Mouse (Mus musculus) heart, adult 2 months (tissue): ENCODE measurements around the gene Sdad1.

Source experiments
- CTCF ChIP-seq: fragments of 200-600 bp; IDR thresholded peaks from 2 replicates; pipeline ENCODE4 v1.8.1; 2022; ENCODE audit warnings: antibody characterized with exemption, mild to moderate bottlenecking, moderate library complexity
- EP300 ChIP-seq: fragments of 200-500 bp; IDR thresholded peaks from 2 replicates; pipeline ENCODE4 v1.6.1; 2011; ENCODE audit warnings: low read depth, low read length, control low read depth; ENCODE audit not compliant: insufficient read depth
- POLR2A ChIP-seq: fragments of 200-500 bp; IDR thresholded peaks from 2 replicates; pipeline ENCODE4 v1.6.1; 2011; ENCODE audit warnings: mild to moderate bottlenecking, low read depth, low read length, control low read depth; ENCODE audit not compliant: insufficient read depth

DNA sequence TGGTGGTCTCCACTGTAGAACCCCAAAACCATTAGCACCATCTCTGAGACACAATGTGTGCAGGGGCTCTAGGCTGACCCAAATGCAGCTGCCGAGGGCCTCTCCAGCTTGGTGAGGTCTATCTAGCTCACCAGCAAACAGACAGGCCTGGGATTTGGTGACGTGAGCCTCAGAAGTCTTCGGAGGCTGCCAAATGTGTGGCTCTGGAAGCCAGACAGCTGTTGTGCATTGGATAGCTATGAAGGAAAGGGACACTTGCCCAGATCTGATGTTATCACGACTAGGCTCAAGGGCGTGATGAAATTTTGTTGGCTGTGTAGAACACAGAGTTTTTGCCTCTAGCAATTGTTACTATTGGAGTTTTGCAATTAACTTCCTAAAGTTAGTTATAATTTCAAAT is 13.0 kb upstream of the Sdad1 start:
- no peak for TF ChIP-seq POLR2A
- no peak for TF ChIP-seq CTCF
- peak; percentile 76; the same call in 1 of the 2 replicates for TF ChIP-seq EP300
